ENCODE assay signal across 8 mouse cellular contexts in the genomic region with DNA sequence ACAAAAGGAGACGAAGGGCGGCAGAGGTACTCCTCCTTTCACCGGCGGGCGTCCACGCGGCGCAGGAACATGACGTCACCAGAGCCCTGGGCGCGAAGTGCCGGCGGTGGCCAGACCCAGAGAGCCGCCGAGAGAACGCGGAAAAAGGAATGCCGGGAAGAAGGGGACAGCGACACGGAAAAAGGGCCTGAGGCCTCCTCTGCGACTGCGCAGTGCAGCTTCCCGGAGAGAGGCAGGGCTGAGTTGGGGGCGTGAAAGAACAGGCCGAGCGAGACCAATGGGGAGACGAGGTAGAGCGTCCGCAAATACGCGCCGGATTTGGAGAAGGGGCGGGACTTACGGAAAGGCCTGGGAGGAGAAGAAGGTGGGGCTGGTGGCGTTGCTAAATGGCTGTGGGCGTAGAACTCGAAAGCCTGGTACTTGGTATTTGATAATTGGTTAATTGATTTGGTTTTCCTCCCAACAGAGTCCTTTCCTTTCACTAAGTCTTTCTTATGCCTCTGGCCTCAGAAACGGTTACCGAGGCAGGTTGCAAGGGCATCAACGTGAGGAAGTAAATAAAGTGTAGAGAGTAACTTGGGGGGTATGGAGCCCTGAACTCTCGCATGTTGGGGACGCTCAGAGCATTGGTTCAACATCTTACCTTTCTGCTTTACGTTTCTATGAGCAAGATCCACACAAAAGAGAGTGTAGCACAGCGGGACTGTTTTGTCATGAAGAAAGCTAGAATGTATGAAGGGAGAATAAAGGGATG. TPM values are rescaled to one million over a fixed set of nuclear protein-coding genes. Genes with fewer than 3 reads are reported as not detected.
DNase-seq lines count a peak whose midpoint lies in the region; ATAC-seq and TF ChIP-seq lines count a peak whose summit lies in the region.

A gene (minus strand): TSS at position 183 of the 754 bp plus-strand sequence.

- H3K9me3 ChIP-seq in megakaryocyte, embryonic 14.5 days: no peaks in the 10 kb centered on the region

- peaks cover 12% of the 10 kb centered on the region for H3K36me3 ChIP-seq in megakaryocyte, embryonic 14.5 days (replicated peaks; ENCODE audit: low read length)

- H3K4me1 ChIP-seq in cortical plate, adult 2 months (ENCODE audit: control insufficient read depth, insufficient read depth, low read length): no peaks in the 10 kb centered on the region
- peaks cover 17% of the 10 kb centered on the region for H3K4me1 ChIP-seq in megakaryocyte, embryonic 14.5 days

- H3K27ac ChIP-seq in cortical plate, adult 2 months (ENCODE audit: insufficient read depth, low read length): no peak within 1 kb of the TSS

- peak within 1 kb of the TSS; percentile 85 for H3K4me3 ChIP-seq in cortical plate, adult 2 months (ENCODE audit: insufficient read depth, low read length)
- peak within 1 kb of the TSS; percentile 94 for H3K4me3 ChIP-seq in megakaryocyte, embryonic 14.5 days (replicated peaks)

- peak; percentile 77 to 89 for DNase-seq in gastrocnemius, adult 8-10 months (ENCODE audit: low spot score in 2 of 2)
- peak; percentile 74 for DNase-seq in hindlimb bud, embryonic 11.5 days (ENCODE audit: extremely low spot score, low read depth, low spot score)
- DNase-seq in left cerebral cortex, adult 8-10 months (ENCODE audit: low spot score in 2 of 2): peak; percentile 76 to 92
- peak; percentile 95 to 96 for DNase-seq in right cerebral cortex, postnatal 10 days (ENCODE audit: low spot score in 2 of 2)
- DNase-seq in urinary bladder, postnatal 25 days (ENCODE audit: low spot score): peak; percentile 78

- TF ChIP-seq CTCF in cortical plate, adult 2 months (IDR thresholded peaks at IDR 0.05; ENCODE audit: extremely low read depth, insufficient read depth, low read length): no peak

- ATAC-seq in activated CD4-positive, CD25-positive, alpha-beta regulatory T cell, adult 4 months: peak; percentile 99

- peak; percentile 46; the same call in 1 of the 2 replicates for TF ChIP-seq POLR2A in cortical plate, adult 2 months (IDR thresholded peaks at IDR 0.05; ENCODE audit: extremely low read depth, insufficient read depth, low read length)

- peaks cover 10% of the 10 kb centered on the region for H3K27me3 ChIP-seq in megakaryocyte, embryonic 14.5 days (replicated peaks)

RNA-seq across cellular contexts. Expression of the gene that starts here (rescaled TPM):
- polyA plus RNA-seq in activated CD4-positive, CD25-positive, alpha-beta regulatory T cell, adult 4 months (2017; shearing (Covaris generic)): 1 to 10 TPM; 6.7 to 7.6 TPM
- 21.1 and 22.5 TPM in 2 replicates for polyA plus RNA-seq in cortical plate, adult 2 months (2012; rRNA removed)
- 10 to 100 TPM; 24.2 to 27.7 (median 25.8) TPM for total RNA-seq in gastrocnemius, adult 8-10 months (2022)
- total RNA-seq in left cerebral cortex, adult 8-10 months (2022): 10 to 100 TPM; 23.4 to 29.5 (median 25.2) TPM
- polyA plus RNA-seq in megakaryocyte, embryonic 14.5 days (2012; ENCODE audit: insufficient read depth, low replicate concordance): 0.57 TPM in 1 of 2 replicates, not detected in the other
